Mouse (Mus musculus) hindbrain, embryonic 12.5 days (tissue): Measurements from ENCODE around the gene Gabrb1. TPM values are rescaled to one million over a fixed set of nuclear protein-coding genes. Genes with fewer than 3 reads are reported as not detected.
"Not testable (repeated sequence)": the region's sequence is repeated elsewhere in the genome, so short reads cannot be mapped to it uniquely, and the experiment has no call there.

Experiments used
- ATAC-seq: fragments of 200-750 bp; cut with Nextera tagmentation; 2 replicates; pipeline ENCODE4 v1.8.0; 2017; ENCODE audit warnings: moderate TSS enrichment; ENCODE audit not compliant: low FRiP score
- H3K27ac ChIP-seq: fragments of 300-500 bp; sonication (generic); 2 replicates; pipeline ENCODE4 v1.5.1; 2016; ENCODE audit warnings: mild to moderate bottlenecking
- H3K27me3 ChIP-seq: fragments of 300-500 bp; sonication (generic); 2 replicates; pipeline ENCODE4 v1.6.1; 2016; ENCODE audit warnings: mild to moderate bottlenecking
- H3K36me3 ChIP-seq: fragments of 300-500 bp; sonication (generic); 2 replicates; pipeline ENCODE4 v1.6.1; 2016; ENCODE audit warnings: mild to moderate bottlenecking
- H3K4me1 ChIP-seq: fragments of 300-500 bp; sonication (generic); 2 replicates; pipeline ENCODE4 v1.6.1; 2016
- H3K4me2 ChIP-seq: fragments of 300-500 bp; sonication (generic); replicated peaks from 2 replicates; pipeline ENCODE4 v1.6.1; 2016; ENCODE audit warnings: mild to moderate bottlenecking
- H3K4me3 ChIP-seq: fragments of 300-500 bp; sonication (generic); 2 replicates; pipeline ENCODE4 v1.5.1; 2016; ENCODE audit warnings: mild to moderate bottlenecking
- H3K9ac ChIP-seq: fragments of 300-500 bp; sonication (generic); 2 replicates; pipeline ENCODE4 v1.6.1; 2016; ENCODE audit warnings: mild to moderate bottlenecking, moderate library complexity
- H3K9me3 ChIP-seq: fragments of 300-500 bp; sonication (generic); replicated peaks from 2 replicates; pipeline ENCODE4 v1.6.1; 2016; ENCODE audit warnings: mild to moderate bottlenecking
- WGBS: fragments of 180-500 bp; shearing (Covaris S2); methylation state at CpG from one replicate; pipeline ENCODE4 v1.1.7; 2016; 5-methylcytosine and 5-hydroxymethylcytosine counted together
- polyA plus RNA-seq: library from polyadenylated mRNA; unstranded; fragments of >200 nt; fragmentation: Nextera tagmentation; extraction: Ambion mirVana; gene quantifications from 2 replicates; pipeline ENCODE4 v1.2.1, GENCODE M21; 2016

The Gabrb1 gene
- polyA plus RNA-seq, 1 experiment from 2014 or later = 2.6 TPM

DNA sequence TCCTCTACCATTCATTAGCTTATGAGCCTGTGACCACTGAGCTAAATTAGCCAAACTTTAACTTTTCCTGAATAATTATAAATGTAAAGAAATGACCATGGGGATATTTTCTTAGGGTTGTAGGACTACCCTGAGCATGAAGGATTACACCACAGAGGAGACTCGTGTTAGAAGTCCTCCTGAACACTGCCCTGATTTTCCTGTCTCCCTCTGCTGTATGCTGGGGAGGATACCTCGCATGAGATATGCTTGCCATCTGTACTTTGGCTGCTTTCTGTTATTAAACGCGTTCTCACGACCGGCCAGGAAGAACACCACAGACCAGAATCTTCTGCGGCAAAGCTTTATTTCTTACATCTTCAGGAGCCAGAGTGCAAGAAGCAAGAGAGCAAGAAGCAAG is 411.5 kb downstream of the Gabrb1 start:
- not testable (repeated sequence) for H3K27ac ChIP-seq, H3K9ac ChIP-seq, H3K9me3 ChIP-seq, ATAC-seq, H3K4me2 ChIP-seq, H3K4me1 ChIP-seq, H3K27me3 ChIP-seq, H3K4me3 ChIP-seq, H3K36me3 ChIP-seq
- WGBS = 93% methylated on average over 7 of the region's 7 CpGs

DNA sequence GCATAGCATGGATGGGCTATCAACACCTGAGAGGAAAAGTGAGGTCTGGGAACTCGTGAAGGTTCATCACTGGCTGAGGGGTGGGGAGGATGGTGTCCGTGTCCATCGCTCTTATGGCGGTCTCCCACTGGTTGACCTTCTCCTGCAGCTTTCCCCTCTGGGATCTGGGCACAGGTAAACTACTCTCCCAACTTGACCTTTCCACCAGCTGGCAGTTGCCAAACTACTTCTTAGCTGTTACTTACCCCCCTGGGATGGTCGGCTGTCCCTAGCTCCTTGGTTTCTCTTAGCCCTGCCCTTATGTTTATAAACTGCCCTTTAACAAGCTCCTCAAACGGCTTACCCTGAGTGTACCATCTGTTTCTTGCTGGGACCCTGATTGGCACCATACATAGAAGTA is 418.9 kb downstream of the Gabrb1 start:
- Histone ChIP-seq H3K4me3 (no peak overlapping the region), H3K27ac (no peak overlapping the region), H3K4me2 (no peak overlapping the region), H3K9ac (no peak overlapping the region), H3K36me3 (no peaks in the 10 kb centered on the region), H3K4me1 (no peaks in the 10 kb centered on the region), H3K9me3 (no peaks in the 10 kb centered on the region), H3K27me3 (no peaks in the 10 kb centered on the region)
- ATAC-seq = no peak
- 93% methylated on average over 6 of the region's 6 CpGs for WGBS

DNA sequence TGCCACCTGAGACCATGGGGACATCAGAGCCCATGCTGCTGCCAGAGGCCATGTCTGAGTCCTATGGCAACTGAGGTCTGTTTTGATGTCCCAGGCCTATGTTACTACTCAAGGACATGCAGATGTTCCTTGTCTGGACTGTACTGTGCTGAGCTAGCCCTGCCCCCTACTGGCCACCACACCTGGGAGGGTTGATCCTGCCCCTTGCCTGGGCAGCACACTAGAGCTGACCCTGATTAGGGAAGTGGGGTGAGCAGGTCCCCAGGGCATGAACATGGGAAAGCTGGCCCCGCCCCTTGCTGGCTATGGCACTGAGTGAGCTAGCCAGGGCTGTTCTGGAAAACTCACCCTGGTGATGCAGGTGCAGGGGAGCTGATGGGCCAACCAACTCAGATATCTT is 428.6 kb downstream of the Gabrb1 start:
- no peaks in the 10 kb centered on the region for H3K36me3 ChIP-seq
- no peak overlapping the region for H3K9ac ChIP-seq
- no peaks in the 10 kb centered on the region for H3K4me1 ChIP-seq
- no peaks in the 10 kb centered on the region for H3K9me3 ChIP-seq
- H3K27me3 ChIP-seq = no peaks in the 10 kb centered on the region
- no peak overlapping the region for H3K27ac ChIP-seq
- H3K4me2 ChIP-seq = no peak overlapping the region
- peak; percentile 32; the same call in 1 of the 2 replicates for ATAC-seq
- WGBS = 91% methylated on average over 1 of the region's 1 CpGs
- H3K4me3 ChIP-seq = no peak overlapping the region

DNA sequence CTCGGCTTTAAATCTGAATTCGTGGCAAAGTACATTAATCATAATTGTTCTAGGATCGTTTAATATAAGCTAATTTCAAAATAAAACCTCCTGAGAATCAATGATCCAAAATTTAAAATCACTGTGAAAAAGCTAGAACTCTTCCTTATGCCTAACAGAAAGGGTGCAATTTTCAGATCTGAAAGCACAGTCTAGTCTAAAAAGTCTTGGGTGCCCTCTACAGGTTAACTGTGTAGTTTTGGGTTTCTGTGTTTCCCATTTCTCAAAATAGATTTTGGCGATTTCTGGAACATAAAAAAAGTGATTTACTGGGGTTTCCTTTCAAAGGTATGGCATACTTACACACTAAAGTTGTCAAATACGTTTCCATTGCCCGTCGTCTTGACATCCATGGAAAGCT is 436.7 kb downstream of the Gabrb1 start:
- H3K27ac ChIP-seq = no peak overlapping the region
- H3K4me1 ChIP-seq = no peaks in the 10 kb centered on the region
- H3K4me3 ChIP-seq = no peak overlapping the region
- no peaks in the 10 kb centered on the region for H3K27me3 ChIP-seq
- 58% methylated on average over 7 of the region's 7 CpGs for WGBS
- ATAC-seq = peak; percentile 66; the same call in 1 of the 2 replicates
- no peaks in the 10 kb centered on the region for H3K9me3 ChIP-seq
- no peak overlapping the region for H3K9ac ChIP-seq
- H3K36me3 ChIP-seq = no peaks in the 10 kb centered on the region
- no peak overlapping the region for H3K4me2 ChIP-seq

DNA sequence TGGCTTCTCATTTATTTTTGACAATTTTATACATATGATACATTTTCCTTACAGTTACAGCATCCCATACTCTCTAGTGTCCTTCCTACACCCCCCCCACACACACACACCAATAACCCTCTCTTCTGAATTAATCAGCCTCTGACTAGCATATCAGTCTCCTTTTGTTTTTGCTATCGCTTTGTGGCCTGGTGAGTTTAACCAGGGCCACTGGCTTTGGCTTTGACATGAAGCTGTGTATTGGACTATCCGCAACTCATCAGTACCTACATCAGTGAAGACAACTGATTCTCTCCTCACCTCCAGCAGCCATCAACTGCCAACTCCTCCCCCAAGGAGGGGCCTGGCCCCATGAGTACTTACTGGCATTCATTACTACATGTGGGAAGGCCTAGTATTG is 437.1 kb downstream of the Gabrb1 start:
- H3K4me2 ChIP-seq = no peak overlapping the region
- H3K4me3 ChIP-seq = no peak overlapping the region
- H3K9ac ChIP-seq = no peak overlapping the region
- H3K9me3 ChIP-seq = no peaks in the 10 kb centered on the region
- H3K4me1 ChIP-seq = no peaks in the 10 kb centered on the region
- H3K36me3 ChIP-seq = no peaks in the 10 kb centered on the region
- no peak overlapping the region for H3K27ac ChIP-seq
- ATAC-seq = peak; percentile 43; the same call in 1 of the 2 replicates
- 87% methylated on average over 2 of the region's 2 CpGs for WGBS
- H3K27me3 ChIP-seq = no peaks in the 10 kb centered on the region

DNA sequence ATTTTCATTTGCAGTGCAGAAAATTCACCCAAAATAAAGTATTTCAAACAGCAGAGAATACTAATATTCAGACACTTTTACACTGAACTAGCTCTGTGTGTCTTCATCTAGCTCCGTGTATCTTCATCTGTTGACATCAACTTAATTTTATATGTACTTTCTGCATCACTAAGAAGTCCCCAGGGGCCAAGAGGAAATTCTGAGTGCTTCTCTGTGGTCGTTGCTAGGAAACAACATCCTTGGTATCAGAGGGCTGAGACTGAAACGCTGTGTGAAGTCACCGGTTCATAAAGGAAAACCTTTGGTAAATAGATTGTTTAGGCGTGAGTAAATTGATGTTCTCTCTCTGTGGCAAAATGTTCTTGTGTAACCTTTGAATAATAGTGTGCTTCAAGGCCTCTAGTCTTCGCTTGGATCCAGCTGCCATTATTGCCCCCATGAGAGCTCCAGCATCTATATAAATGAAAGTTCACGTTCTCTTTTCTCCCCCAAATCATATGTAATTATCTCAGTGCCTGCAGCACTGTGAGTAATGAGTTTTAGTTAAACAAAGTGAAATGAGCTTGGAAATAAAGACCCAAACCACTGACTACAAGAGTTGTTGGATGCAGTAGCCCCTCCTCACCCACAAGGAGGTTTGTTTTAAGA is 446.5 kb downstream of the Gabrb1 start:
- no peak overlapping the region for H3K9ac ChIP-seq
- no peaks in the 10 kb centered on the region for H3K9me3 ChIP-seq
- no peak overlapping the region for H3K27ac ChIP-seq
- no peaks in the 10 kb centered on the region for H3K27me3 ChIP-seq
- H3K4me2 ChIP-seq = no peak overlapping the region
- no peaks in the 10 kb centered on the region for H3K36me3 ChIP-seq
- WGBS = 41% methylated on average over 7 of the region's 7 CpGs
- H3K4me3 ChIP-seq = no peak overlapping the region
- 0 out of 2 replicates have a peak, but pooled peaks have one; percentile 50 for ATAC-seq
- 0 out of 2 replicates have a peak, but pooled peaks cover 4% of the 10 kb centered on the region for H3K4me1 ChIP-seq

DNA sequence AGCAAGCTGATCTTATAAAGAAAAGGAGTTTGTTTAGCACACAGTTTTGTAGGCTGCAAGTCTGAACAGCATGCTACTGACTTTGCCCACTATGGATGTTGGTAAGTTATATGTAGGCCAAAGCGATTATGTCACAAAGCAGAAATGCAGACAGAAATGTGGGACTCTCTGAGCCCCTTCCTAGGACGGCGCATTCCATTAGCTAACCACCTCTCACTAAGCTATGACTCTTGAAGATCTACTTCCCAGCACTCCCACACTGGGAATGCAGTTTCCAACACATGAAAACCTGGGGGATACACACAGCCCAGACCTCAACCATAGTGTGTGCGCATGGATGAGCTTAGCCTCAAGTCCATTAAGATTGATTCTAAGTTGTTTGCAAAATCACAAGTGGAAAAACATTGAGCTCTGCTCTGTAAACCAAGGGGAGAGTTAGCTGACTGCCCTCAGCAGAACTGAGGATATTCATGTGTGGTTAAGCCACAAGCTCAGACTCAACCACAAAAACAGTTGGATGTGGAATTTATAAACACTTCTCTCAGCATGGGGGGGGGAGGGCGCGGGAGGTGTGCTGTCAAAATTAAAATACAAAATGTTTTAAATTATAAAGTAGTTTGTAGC is 464.6 kb downstream of the Gabrb1 start:
- Histone ChIP-seq H3K4me2 (no peak overlapping the region), H3K9me3 (no peaks in the 10 kb centered on the region), H3K27ac (no peak overlapping the region), H3K36me3 (no peaks in the 10 kb centered on the region), H3K4me1 (no peaks in the 10 kb centered on the region), H3K27me3 (no peaks in the 10 kb centered on the region), H3K4me3 (no peak overlapping the region), H3K9ac (no peak overlapping the region)
- ATAC-seq = no peak
- WGBS = 86% methylated on average over 6 of the region's 6 CpGs

DNA sequence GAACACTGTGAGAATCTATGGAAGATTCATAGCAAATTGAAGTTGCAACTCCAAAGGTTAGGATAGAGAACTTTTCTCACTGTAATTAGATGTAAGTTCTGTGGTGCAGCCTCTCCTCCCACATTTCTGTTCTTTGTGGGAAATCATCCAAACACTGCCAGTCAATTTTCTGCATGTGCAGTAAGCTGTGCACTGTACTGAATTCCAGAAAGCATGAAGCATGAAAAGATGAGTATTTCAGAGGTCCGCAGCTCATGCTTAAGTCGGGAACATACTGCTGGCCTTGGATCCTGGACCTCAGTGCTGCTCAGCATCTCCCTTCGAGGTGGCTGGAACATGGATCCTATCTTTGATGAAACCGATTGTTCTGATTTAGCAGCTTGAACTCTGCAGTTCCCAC is 468.8 kb downstream of the Gabrb1 start:
- Histone ChIP-seq H3K4me2 (no peak overlapping the region), H3K4me1 (no peaks in the 10 kb centered on the region), H3K4me3 (no peak overlapping the region), H3K27ac (no peak overlapping the region), H3K36me3 (no peaks in the 10 kb centered on the region), H3K9ac (no peak overlapping the region), H3K9me3 (no peaks in the 10 kb centered on the region), H3K27me3 (no peaks in the 10 kb centered on the region)
- 93% methylated on average over 4 of the region's 4 CpGs for WGBS
- no peak for ATAC-seq

DNA sequence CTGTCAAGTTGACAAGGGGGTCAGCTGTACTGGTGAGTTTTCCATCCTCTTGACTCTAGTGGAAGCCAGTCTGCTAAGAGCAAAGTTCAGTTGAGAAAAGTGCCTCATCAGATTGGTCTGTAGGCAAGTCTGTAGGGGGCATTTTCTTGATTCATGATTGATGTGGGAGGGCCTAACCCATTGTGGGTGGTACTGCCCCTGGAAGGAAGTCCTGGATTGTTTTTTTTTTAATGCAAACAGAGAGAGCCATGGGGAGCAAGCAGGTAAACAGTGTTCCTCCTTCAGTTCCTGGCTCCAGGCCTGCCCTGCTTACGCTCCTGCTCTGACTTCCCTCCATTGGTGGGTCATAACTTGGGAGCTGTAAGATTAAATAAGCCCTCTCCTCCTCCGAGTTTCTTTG is 476.0 kb downstream of the Gabrb1 start:
- no peak overlapping the region for H3K9ac ChIP-seq
- H3K9me3 ChIP-seq = no peaks in the 10 kb centered on the region
- H3K27ac ChIP-seq = no peak overlapping the region
- H3K36me3 ChIP-seq = no peaks in the 10 kb centered on the region
- H3K4me3 ChIP-seq = no peak overlapping the region
- no peaks in the 10 kb centered on the region for H3K4me1 ChIP-seq
- 53% methylated on average over 2 of the region's 2 CpGs for WGBS
- no peaks in the 10 kb centered on the region for H3K27me3 ChIP-seq
- no peak overlapping the region for H3K4me2 ChIP-seq
- ATAC-seq = no peak

DNA sequence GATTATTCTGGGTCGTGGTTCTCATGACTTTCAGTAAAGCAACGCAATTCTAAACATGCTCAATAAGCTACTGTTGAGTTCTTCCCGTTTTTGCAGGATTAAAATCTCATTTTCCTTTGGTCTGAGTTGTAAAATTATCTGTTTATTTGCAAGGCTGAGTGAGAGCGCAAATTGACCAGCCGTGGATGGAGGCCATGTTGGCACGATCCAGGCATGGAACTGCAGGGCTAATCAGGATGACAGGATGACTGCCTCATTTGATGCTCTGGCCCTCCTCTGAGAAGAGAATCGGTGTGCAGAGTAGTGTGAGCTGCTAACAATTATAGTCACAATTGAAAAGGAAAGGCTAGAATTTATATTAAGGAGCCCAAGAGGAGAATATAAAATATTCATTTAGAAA is 480.3 kb downstream of the Gabrb1 start:
- no peak for ATAC-seq
- H3K4me2 ChIP-seq = no peak overlapping the region
- no peaks in the 10 kb centered on the region for H3K36me3 ChIP-seq
- no peaks in the 10 kb centered on the region for H3K9me3 ChIP-seq
- 86% methylated on average over 7 of the region's 7 CpGs for WGBS
- no peaks in the 10 kb centered on the region for H3K27me3 ChIP-seq
- H3K9ac ChIP-seq = no peak overlapping the region
- H3K27ac ChIP-seq = no peak overlapping the region
- H3K4me1 ChIP-seq = no peaks in the 10 kb centered on the region
- no peak overlapping the region for H3K4me3 ChIP-seq

DNA sequence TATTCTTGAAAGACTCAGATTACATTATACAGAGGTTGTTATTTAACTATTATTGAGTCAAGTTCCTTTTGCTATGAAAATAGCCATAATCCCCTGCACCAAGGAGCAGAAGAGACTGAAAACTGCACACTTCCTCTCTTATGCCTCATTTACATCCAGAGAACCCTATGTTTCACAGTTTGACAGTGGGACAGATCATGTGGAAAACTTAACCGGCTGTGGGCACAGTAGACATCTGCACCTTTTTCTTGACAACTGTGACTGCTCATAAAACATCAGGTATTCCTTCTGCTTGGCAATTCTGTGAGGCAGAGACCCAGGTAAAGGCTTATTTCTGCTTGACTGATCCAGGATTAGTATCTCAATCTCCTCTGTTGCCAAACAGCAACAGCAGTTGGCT is 481.7 kb downstream of the Gabrb1 start:
- no peaks in the 10 kb centered on the region for H3K4me1 ChIP-seq
- no peaks in the 10 kb centered on the region for H3K36me3 ChIP-seq
- H3K4me3 ChIP-seq = no peak overlapping the region
- H3K9me3 ChIP-seq = no peaks in the 10 kb centered on the region
- H3K27ac ChIP-seq = no peak overlapping the region
- H3K27me3 ChIP-seq = no peaks in the 10 kb centered on the region
- no peak overlapping the region for H3K4me2 ChIP-seq
- no peak overlapping the region for H3K9ac ChIP-seq
- 90% methylated on average over 1 of the region's 1 CpGs for WGBS
- ATAC-seq = no peak

DNA sequence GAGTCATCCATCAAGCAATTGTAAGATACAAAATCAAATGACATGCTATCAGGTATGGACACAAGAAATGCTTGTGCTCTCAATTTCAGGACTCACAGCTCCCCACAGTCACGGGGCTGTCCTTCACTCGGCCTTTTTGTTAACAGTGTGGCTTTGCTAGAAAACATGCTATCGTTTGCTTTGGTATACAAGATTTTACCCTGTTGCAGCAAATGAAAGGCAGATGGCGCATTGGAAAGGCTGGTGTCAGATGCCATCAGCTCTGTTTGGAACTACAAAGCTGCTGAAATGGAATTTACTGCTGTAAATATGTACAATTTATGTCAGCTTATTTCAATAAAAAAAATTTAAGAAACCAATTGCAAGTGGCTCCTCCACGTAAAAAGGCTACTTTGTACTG is 490.8 kb downstream of the Gabrb1 start:
- H3K4me1 ChIP-seq = no peaks in the 10 kb centered on the region
- H3K27me3 ChIP-seq = no peaks in the 10 kb centered on the region
- no peak overlapping the region for H3K27ac ChIP-seq
- H3K9ac ChIP-seq = no peak overlapping the region
- no peak overlapping the region for H3K4me2 ChIP-seq
- ATAC-seq = no peak
- H3K4me3 ChIP-seq = no peak overlapping the region
- no peaks in the 10 kb centered on the region for H3K9me3 ChIP-seq
- 44% methylated on average over 5 of the region's 5 CpGs for WGBS
- no peaks in the 10 kb centered on the region for H3K36me3 ChIP-seq

DNA sequence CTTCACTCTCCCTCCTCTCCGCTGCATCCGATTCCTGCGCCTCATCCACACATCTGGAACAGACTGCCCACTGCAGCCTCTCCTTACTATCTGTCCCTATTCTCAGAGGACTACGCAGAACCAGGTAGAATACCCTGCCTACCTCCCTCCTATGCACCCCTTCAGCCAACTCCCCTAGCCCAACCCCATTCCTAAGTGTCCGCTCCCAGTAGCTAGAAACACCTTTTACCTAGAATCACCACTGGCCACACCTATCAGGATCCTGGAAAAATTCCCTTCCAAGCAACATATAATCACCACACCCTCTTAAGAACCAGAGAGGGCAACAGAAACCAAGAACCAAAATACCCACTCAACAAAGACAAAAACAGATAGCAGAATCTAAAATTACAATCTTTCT is 493.0 kb downstream of the Gabrb1 start:
- H3K4me3 ChIP-seq = no peak overlapping the region
- no peak for ATAC-seq
- H3K4me1 ChIP-seq = no peaks in the 10 kb centered on the region
- H3K4me2 ChIP-seq = no peak overlapping the region
- H3K9me3 ChIP-seq = no peaks in the 10 kb centered on the region
- H3K27me3 ChIP-seq = no peaks in the 10 kb centered on the region
- peaks cover 8% of the 10 kb centered on the region; the same call in 1 of the 2 replicates for H3K36me3 ChIP-seq
- H3K27ac ChIP-seq = no peak overlapping the region
- H3K9ac ChIP-seq = no peak overlapping the region
- 96% methylated on average over 5 of the region's 5 CpGs for WGBS
